Mouse (Mus musculus): ENCODE measurements at regions not wholly inside any gene's neighbourhood (a gene's known extent, or its start where the extent isn't known, plus 50 kb on each side); places are given as distances from the start of the nearest gene placed in this dataset.

- Histone ChIP-seq H3K27ac (ENCODE audit: low read depth, low read length) (no peak overlapping the region), H3K27me3 (ENCODE audit: control insufficient read depth, insufficient read depth, low read length) (no peaks in the 10 kb centered on the region), H3K4me3 (ENCODE audit: low read depth, low read length) (no peak overlapping the region), H3K9me3 (ENCODE audit: control insufficient read depth, low read length) (no peaks in the 10 kb centered on the region), H3K4me1 (ENCODE audit: control insufficient read depth, insufficient read depth, low read length) (no peaks in the 10 kb centered on the region), H3K4me2 (ENCODE audit: low read depth) (no peak overlapping the region), H3K36me3 (ENCODE audit: control insufficient read depth, insufficient read depth, low read length) (no peaks in the 10 kb centered on the region), H3K9ac (ENCODE audit: low read length) (no peak overlapping the region)
- ATAC-seq (ENCODE audit: insufficient read depth, low FRiP score, low TSS enrichment) (no peak), DNase-seq (ENCODE audit: low spot score) (no peak)
- 89% methylated on average over 2 of the region's 2 CpGs for WGBS
Observed at GRCm38 (mm10) chr6:140114024-140114423, 72.8 kb upstream of the Plcz1 start.

- ATAC-seq (ENCODE audit: insufficient read depth, low FRiP score, low TSS enrichment) = peak; percentile 26; the same call in 1 of the 2 replicates
- Histone ChIP-seq H3K4me3 (ENCODE audit: low read depth, low read length) (no peak overlapping the region), H3K4me2 (ENCODE audit: low read depth) (no peak overlapping the region), H3K4me1 (ENCODE audit: control insufficient read depth, insufficient read depth, low read length) (no peaks in the 10 kb centered on the region), H3K27ac (ENCODE audit: low read depth, low read length) (no peak overlapping the region), H3K9me3 (ENCODE audit: control insufficient read depth, low read length) (no peaks in the 10 kb centered on the region), H3K27me3 (ENCODE audit: control insufficient read depth, insufficient read depth, low read length) (no peaks in the 10 kb centered on the region), H3K36me3 (ENCODE audit: control insufficient read depth, insufficient read depth, low read length) (no peaks in the 10 kb centered on the region), H3K9ac (ENCODE audit: low read length) (no peak overlapping the region)
- WGBS = 83% methylated on average over 10 of the region's 10 CpGs
- DNase-seq (ENCODE audit: low spot score) = no peak
Observed at GRCm38 (mm10) chr6:140112054-140112453, 70.8 kb upstream of the Plcz1 start.

GRCm38 (mm10) chr6:140108083-140108482 lies 66.8 kb upstream of the Plcz1 start:
- no peak for ATAC-seq (ENCODE audit: insufficient read depth, low FRiP score, low TSS enrichment)
- no peaks in the 10 kb centered on the region for H3K36me3 ChIP-seq (ENCODE audit: control insufficient read depth, insufficient read depth, low read length)
- H3K4me3 ChIP-seq (ENCODE audit: low read depth, low read length) = no peak overlapping the region
- H3K9me3 ChIP-seq (ENCODE audit: control insufficient read depth, low read length) = no peaks in the 10 kb centered on the region
- H3K4me2 ChIP-seq (ENCODE audit: low read depth) = no peak overlapping the region
- no peak overlapping the region for H3K9ac ChIP-seq (ENCODE audit: low read length)
- no peak for DNase-seq (ENCODE audit: low spot score)
- no peaks in the 10 kb centered on the region for H3K27me3 ChIP-seq (ENCODE audit: control insufficient read depth, insufficient read depth, low read length)
- 74% methylated on average over 8 of the region's 8 CpGs for WGBS
- H3K27ac ChIP-seq (ENCODE audit: low read depth, low read length) = no peak overlapping the region
- no peaks in the 10 kb centered on the region for H3K4me1 ChIP-seq (ENCODE audit: control insufficient read depth, insufficient read depth, low read length)

- WGBS = 89% methylated on average over 16 of the region's 16 CpGs
Observed at GRCm38 (mm10) chr6:140107628-140108027, 66.4 kb upstream of the Plcz1 start.

GRCm38 (mm10) chr6:140106141-140106540 lies 64.9 kb upstream of the Plcz1 start:
- H3K27ac ChIP-seq (ENCODE audit: low read depth, low read length) = no peak overlapping the region
- WGBS = 89% methylated on average over 5 of the region's 5 CpGs
- H3K4me3 ChIP-seq (ENCODE audit: low read depth, low read length) = no peak overlapping the region
- H3K4me1 ChIP-seq (ENCODE audit: control insufficient read depth, insufficient read depth, low read length) = no peaks in the 10 kb centered on the region
- H3K4me2 ChIP-seq (ENCODE audit: low read depth) = no peak overlapping the region
- H3K27me3 ChIP-seq (ENCODE audit: control insufficient read depth, insufficient read depth, low read length) = no peaks in the 10 kb centered on the region
- H3K9me3 ChIP-seq (ENCODE audit: control insufficient read depth, low read length) = no peaks in the 10 kb centered on the region
- no peaks in the 10 kb centered on the region for H3K36me3 ChIP-seq (ENCODE audit: control insufficient read depth, insufficient read depth, low read length)
- no peak for ATAC-seq (ENCODE audit: insufficient read depth, low FRiP score, low TSS enrichment)
- H3K9ac ChIP-seq (ENCODE audit: low read length) = no peak overlapping the region
- DNase-seq (ENCODE audit: low spot score) = no peak

More at GRCm38 (mm10) chr6:140107628-140108027, 66.4 kb upstream of the Plcz1 start:
- ATAC-seq (ENCODE audit: insufficient read depth, low FRiP score, low TSS enrichment) (no peak), DNase-seq (ENCODE audit: low spot score) (no peak)
- no peaks in the 10 kb centered on the region for H3K4me1 ChIP-seq (ENCODE audit: control insufficient read depth, insufficient read depth, low read length)
- H3K27ac ChIP-seq (ENCODE audit: low read depth, low read length) = no peak overlapping the region
- H3K27me3 ChIP-seq (ENCODE audit: control insufficient read depth, insufficient read depth, low read length) = no peaks in the 10 kb centered on the region
- no peaks in the 10 kb centered on the region for H3K36me3 ChIP-seq (ENCODE audit: control insufficient read depth, insufficient read depth, low read length)
- no peak overlapping the region for H3K4me3 ChIP-seq (ENCODE audit: low read depth, low read length)
- H3K9ac ChIP-seq (ENCODE audit: low read length) = no peak overlapping the region
- H3K4me2 ChIP-seq (ENCODE audit: low read depth) = no peak overlapping the region
- no peaks in the 10 kb centered on the region for H3K9me3 ChIP-seq (ENCODE audit: control insufficient read depth, low read length)

- Histone ChIP-seq H3K4me1 (ENCODE audit: control insufficient read depth, insufficient read depth, low read length) (no peaks in the 10 kb centered on the region), H3K36me3 (ENCODE audit: control insufficient read depth, insufficient read depth, low read length) (no peaks in the 10 kb centered on the region), H3K27ac (ENCODE audit: low read depth, low read length) (no peak overlapping the region), H3K9ac (ENCODE audit: low read length) (no peak overlapping the region), H3K27me3 (ENCODE audit: control insufficient read depth, insufficient read depth, low read length) (no peaks in the 10 kb centered on the region), H3K4me2 (ENCODE audit: low read depth) (no peak overlapping the region), H3K9me3 (ENCODE audit: control insufficient read depth, low read length) (no peaks in the 10 kb centered on the region), H3K4me3 (ENCODE audit: low read depth, low read length) (no peak overlapping the region)
- DNase-seq (ENCODE audit: low spot score) (no peak), ATAC-seq (ENCODE audit: insufficient read depth, low FRiP score, low TSS enrichment) (no peak)
- WGBS = 81% methylated on average over 6 of the region's 6 CpGs
Observed at GRCm38 (mm10) chr6:140102043-140102442, 60.8 kb upstream of the Plcz1 start.

GRCm38 (mm10) chr6:140095416-140095815 lies 54.2 kb upstream of the Plcz1 start:
- Histone ChIP-seq H3K27me3 (ENCODE audit: control insufficient read depth, insufficient read depth, low read length) (no peaks in the 10 kb centered on the region), H3K4me2 (ENCODE audit: low read depth) (no peak overlapping the region), H3K4me1 (ENCODE audit: control insufficient read depth, insufficient read depth, low read length) (no peaks in the 10 kb centered on the region), H3K36me3 (ENCODE audit: control insufficient read depth, insufficient read depth, low read length) (no peaks in the 10 kb centered on the region), H3K9me3 (ENCODE audit: control insufficient read depth, low read length) (no peaks in the 10 kb centered on the region), H3K4me3 (ENCODE audit: low read depth, low read length) (no peak overlapping the region), H3K9ac (ENCODE audit: low read length) (no peak overlapping the region), H3K27ac (ENCODE audit: low read depth, low read length) (no peak overlapping the region)
- ATAC-seq (ENCODE audit: insufficient read depth, low FRiP score, low TSS enrichment) (no peak), DNase-seq (ENCODE audit: low spot score) (peak; percentile 27)
- 80% methylated on average over 10 of the region's 10 CpGs for WGBS
